Mouse (Mus musculus) liver, adult (tissue): ENCODE measurements around the gene Vmn2r107.

Experiments
- GATA4 ChIP-seq: IDR thresholded peaks from 2 replicates; pipeline ENCODE4 v1.6.1; 2014; ENCODE audit warnings: mild to moderate bottlenecking, low read length; ENCODE audit not compliant: insufficient replicate concordance

The Vmn2r107 gene

DNA sequence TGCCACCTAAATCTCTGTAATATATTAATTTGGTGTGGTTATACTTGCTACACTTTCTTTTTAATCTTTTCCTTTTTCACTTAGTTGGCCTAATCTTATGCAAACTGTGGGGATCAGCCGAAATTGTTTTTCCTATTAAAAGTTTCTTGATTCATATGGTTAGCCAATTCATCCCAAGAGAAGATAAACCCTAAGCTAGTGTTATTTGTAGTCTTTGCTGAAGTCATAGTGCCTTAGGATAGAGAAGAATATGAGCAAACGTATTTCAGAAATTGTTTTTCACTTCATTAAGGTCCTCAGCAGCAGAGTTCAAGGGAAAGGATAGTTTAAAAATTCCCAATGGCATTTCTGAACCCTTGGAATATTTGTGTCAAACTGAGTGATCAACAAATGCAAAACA, at the start of gene Vmn2r107:
Gene Vmn2r107 (plus strand): TSS at position 301 of the 400 bp plus-strand sequence.
- TF ChIP-seq GATA4, result no peak

DNA sequence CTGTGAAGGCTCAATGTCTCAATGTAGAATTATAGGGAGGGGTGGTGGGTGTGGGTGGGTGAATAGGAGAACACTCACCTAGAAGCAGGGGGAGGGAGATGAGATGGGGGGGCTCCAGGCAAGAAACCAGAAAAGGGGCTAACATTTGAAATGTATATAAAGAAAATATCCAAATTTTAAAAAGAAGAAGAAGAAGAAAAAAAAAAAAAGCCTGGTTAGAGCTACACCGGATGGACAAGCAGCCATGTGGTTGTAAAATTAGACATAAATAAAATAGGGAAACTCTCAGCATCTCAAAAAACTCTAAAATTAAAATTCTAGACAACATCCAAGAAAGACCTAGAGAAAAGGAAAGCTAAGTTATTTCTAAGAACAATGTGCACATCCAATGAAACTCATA, 39.3 kb upstream of the Vmn2r107 start:
- no peak for TF ChIP-seq GATA4

DNA sequence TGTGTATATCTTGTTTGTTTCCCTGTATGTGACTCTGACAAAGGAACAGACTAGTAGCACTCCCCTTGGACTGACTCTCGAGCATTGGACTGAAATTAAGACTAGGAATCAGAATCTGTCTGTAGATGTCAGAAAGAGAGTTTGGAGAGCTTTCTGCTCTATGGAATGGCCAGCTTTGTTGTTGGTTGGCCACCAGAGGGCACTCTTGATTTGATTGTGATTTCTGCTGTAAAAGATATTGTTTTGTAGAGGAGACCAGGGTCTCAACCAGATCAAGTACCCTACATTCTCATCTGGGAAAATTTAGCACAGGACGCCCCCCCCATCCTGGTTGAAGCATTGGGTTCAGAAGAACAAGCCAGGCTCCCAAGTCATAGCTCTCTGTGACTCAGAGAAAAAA, 54.1 kb downstream of the Vmn2r107 start:
- no peak for TF ChIP-seq GATA4

DNA sequence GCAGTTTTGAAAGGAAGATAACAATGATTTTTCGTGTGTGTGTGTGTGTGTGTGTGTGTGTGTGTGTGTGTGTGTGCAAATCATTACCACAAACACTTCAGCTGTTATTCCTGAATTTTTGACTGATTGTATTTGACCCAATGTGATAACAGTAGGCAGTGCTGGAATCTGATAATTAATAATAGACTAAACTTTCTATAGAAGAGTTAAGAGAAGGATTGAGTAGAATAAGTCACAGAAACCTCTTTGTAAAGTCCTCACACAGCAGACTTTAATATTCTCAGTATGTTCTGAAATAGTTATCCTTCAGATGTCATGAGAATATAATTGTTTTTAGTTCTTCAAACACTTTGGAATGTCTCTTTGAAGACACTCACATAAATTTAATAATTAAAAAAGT, 68.8 kb downstream of the Vmn2r107 start, which contains the start of gene Vmn1r224:
Gene Vmn1r224 (plus strand): TSS at position 301 of the 400 bp plus-strand sequence.
- no peak for TF ChIP-seq GATA4
